Mouse (Mus musculus) forebrain, embryonic 16.5 days (tissue): ENCODE results near the gene Reln. TPM values are rescaled to one million over a fixed set of nuclear protein-coding genes. Genes with fewer than 3 reads are reported as not detected.

Experiments used
- ATAC-seq: fragments of 200-750 bp; cut with Nextera tagmentation; 2 replicates; pipeline ENCODE4 v1.8.0; 2017; ENCODE audit warnings: mild to moderate bottlenecking, moderate library complexity
- H3K27ac ChIP-seq: fragments of 300-500 bp; sonication (generic); 2 replicates; pipeline ENCODE4 v1.5.1; 2014; ENCODE audit warnings: low read length, control low read depth
- H3K27me3 ChIP-seq: fragments of 300-500 bp; sonication (generic); replicated peaks from 2 replicates; pipeline ENCODE4 v1.6.1; 2014; ENCODE audit warnings: low read length; ENCODE audit not compliant: control insufficient read depth, insufficient read depth
- H3K36me3 ChIP-seq: fragments of 300-500 bp; sonication (generic); 2 replicates; pipeline ENCODE4 v1.6.1; 2014; ENCODE audit not compliant: control insufficient read depth, insufficient read depth
- H3K4me1 ChIP-seq: fragments of 300-500 bp; sonication (generic); replicated peaks from 2 replicates; pipeline ENCODE4 v1.6.1; 2014; ENCODE audit warnings: low read length; ENCODE audit not compliant: control insufficient read depth, insufficient read depth
- H3K4me2 ChIP-seq: fragments of 300-500 bp; sonication (generic); 2 replicates; pipeline ENCODE4 v1.6.1; 2014; ENCODE audit warnings: mild to moderate bottlenecking, low read length, control low read depth
- H3K4me3 ChIP-seq: fragments of 300-500 bp; sonication (generic); replicated peaks from 2 replicates; pipeline ENCODE4 v1.5.1; 2014; ENCODE audit warnings: mild to moderate bottlenecking, low read length, control low read depth
- H3K9ac ChIP-seq: fragments of 300-500 bp; sonication (generic); replicated peaks from 2 replicates; pipeline ENCODE4 v1.6.1; 2014; ENCODE audit warnings: low read depth, low read length, control low read depth
- H3K9me3 ChIP-seq: fragments of 300-500 bp; sonication (generic); 2 replicates; pipeline ENCODE4 v1.6.1; 2016; ENCODE audit warnings: low read length; ENCODE audit not compliant: control insufficient read depth
- WGBS: fragments of 180-500 bp; shearing (Covaris S2); extraction: QIAGEN DNeasy Blood & Tissue Kit; methylation state at CpG from one replicate; pipeline ENCODE4 v1.1.7; 2014; 5-methylcytosine and 5-hydroxymethylcytosine counted together
- polyA plus RNA-seq: library from polyadenylated mRNA; unstranded; fragments of >200 nt; fragmentation: Nextera tagmentation; extraction: Ambion mirVana; gene quantifications from 2 replicates; pipeline ENCODE4 v1.2.1, GENCODE M21; 2015

The Reln gene
- polyA plus RNA-seq, 1 experiment from 2014 or later, result 63.3 TPM

- Histone ChIP-seq H3K4me1 (no peaks in the 10 kb centered on the region), H3K36me3 (no peaks in the 10 kb centered on the region), H3K27ac (no peak overlapping the region), H3K9ac (no peak overlapping the region), H3K4me2 (no peak overlapping the region), H3K9me3 (no peaks in the 10 kb centered on the region), H3K27me3 (no peaks in the 10 kb centered on the region), H3K4me3 (no peak overlapping the region)
- 67% methylated on average over 5 of the region's 5 CpGs for WGBS
- ATAC-seq, result no peak
Observed at GRCm38 (mm10) chr5:22074971-22075370, 269.5 kb downstream of the Reln start.

- 69% methylated on average over 6 of the region's 6 CpGs for WGBS
Observed at GRCm38 (mm10) chr5:22072591-22072990, 271.9 kb downstream of the Reln start.

GRCm38 (mm10) chr5:22059251-22059650 lies 285.3 kb downstream of the Reln start:
- Histone ChIP-seq H3K4me3 (no peak overlapping the region), H3K9ac (no peak overlapping the region), H3K9me3 (no peaks in the 10 kb centered on the region), H3K4me1 (no peaks in the 10 kb centered on the region), H3K36me3 (no peaks in the 10 kb centered on the region), H3K27me3 (no peaks in the 10 kb centered on the region), H3K4me2 (no peak overlapping the region), H3K27ac (no peak overlapping the region)
- WGBS, result 89% methylated on average over 6 of the region's 6 CpGs
- no peak for ATAC-seq

More at GRCm38 (mm10) chr5:22072591-22072990, 271.9 kb downstream of the Reln start:
- Histone ChIP-seq H3K27me3 (no peaks in the 10 kb centered on the region), H3K4me2 (no peak overlapping the region), H3K9ac (no peak overlapping the region), H3K4me3 (no peak overlapping the region), H3K36me3 (no peaks in the 10 kb centered on the region), H3K9me3 (no peaks in the 10 kb centered on the region), H3K4me1 (no peaks in the 10 kb centered on the region), H3K27ac (no peak overlapping the region)
- ATAC-seq, result no peak

GRCm38 (mm10) chr5:22041825-22042224 lies 302.7 kb downstream of the Reln start:
- no peak overlapping the region for H3K9ac ChIP-seq
- no peak overlapping the region for H3K27ac ChIP-seq
- no peaks in the 10 kb centered on the region for H3K9me3 ChIP-seq
- H3K4me2 ChIP-seq, result no peak overlapping the region
- ATAC-seq, result no peak
- H3K4me3 ChIP-seq, result no peak overlapping the region
- H3K27me3 ChIP-seq, result no peaks in the 10 kb centered on the region
- H3K4me1 ChIP-seq, result no peaks in the 10 kb centered on the region
- 76% methylated on average over 6 of the region's 6 CpGs for WGBS
- H3K36me3 ChIP-seq, result no peaks in the 10 kb centered on the region

GRCm38 (mm10) chr5:22039375-22040149 lies 304.9 kb downstream of the Reln start:
- H3K36me3 ChIP-seq, result no peaks in the 10 kb centered on the region
- H3K27me3 ChIP-seq, result no peaks in the 10 kb centered on the region
- H3K4me3 ChIP-seq, result no peak overlapping the region
- ATAC-seq, result no peak
- H3K27ac ChIP-seq, result no peak overlapping the region
- no peaks in the 10 kb centered on the region for H3K9me3 ChIP-seq
- H3K9ac ChIP-seq, result no peak overlapping the region
- WGBS, result 83% methylated on average over 12 of the region's 12 CpGs
- H3K4me2 ChIP-seq, result no peak overlapping the region
- no peaks in the 10 kb centered on the region for H3K4me1 ChIP-seq

GRCm38 (mm10) chr5:22035201-22035600 lies 309.3 kb downstream of the Reln start:
- H3K9ac ChIP-seq, result no peak overlapping the region
- H3K36me3 ChIP-seq, result no peaks in the 10 kb centered on the region
- H3K4me1 ChIP-seq, result no peaks in the 10 kb centered on the region
- 86% methylated on average over 8 of the region's 8 CpGs for WGBS
- H3K9me3 ChIP-seq, result no peaks in the 10 kb centered on the region
- no peaks in the 10 kb centered on the region for H3K27me3 ChIP-seq
- H3K27ac ChIP-seq, result no peak overlapping the region
- no peak overlapping the region for H3K4me3 ChIP-seq
- no peak overlapping the region for H3K4me2 ChIP-seq
- ATAC-seq, result no peak

GRCm38 (mm10) chr5:22033039-22033438 lies 311.5 kb downstream of the Reln start:
- H3K4me3 ChIP-seq, result no peak overlapping the region
- no peak overlapping the region for H3K4me2 ChIP-seq
- WGBS, result 80% methylated on average over 8 of the region's 8 CpGs
- no peak overlapping the region for H3K9ac ChIP-seq
- ATAC-seq, result no peak
- no peaks in the 10 kb centered on the region for H3K36me3 ChIP-seq
- no peaks in the 10 kb centered on the region for H3K27me3 ChIP-seq
- H3K4me1 ChIP-seq, result no peaks in the 10 kb centered on the region
- H3K9me3 ChIP-seq, result no peaks in the 10 kb centered on the region
- H3K27ac ChIP-seq, result no peak overlapping the region

GRCm38 (mm10) chr5:22031653-22032052 lies 312.8 kb downstream of the Reln start:
- H3K4me2 ChIP-seq, result no peak overlapping the region
- H3K27me3 ChIP-seq, result no peaks in the 10 kb centered on the region
- no peaks in the 10 kb centered on the region for H3K4me1 ChIP-seq
- peak; percentile 33; the same call in 1 of the 2 replicates for ATAC-seq
- H3K36me3 ChIP-seq, result no peaks in the 10 kb centered on the region
- no peaks in the 10 kb centered on the region for H3K9me3 ChIP-seq
- H3K4me3 ChIP-seq, result no peak overlapping the region
- H3K9ac ChIP-seq, result no peak overlapping the region
- WGBS, result 32% methylated on average over 7 of the region's 7 CpGs
- H3K27ac ChIP-seq, result no peak overlapping the region

- Histone ChIP-seq H3K4me2 (no peak overlapping the region), H3K27me3 (no peaks in the 10 kb centered on the region), H3K4me1 (no peaks in the 10 kb centered on the region), H3K9me3 (no peaks in the 10 kb centered on the region), H3K4me3 (no peak overlapping the region), H3K27ac (no peak overlapping the region), H3K36me3 (no peaks in the 10 kb centered on the region), H3K9ac (no peak overlapping the region)
- 73% methylated on average over 11 of the region's 11 CpGs for WGBS
- no peak for ATAC-seq
Observed at GRCm38 (mm10) chr5:22028379-22028778, 316.1 kb downstream of the Reln start.
